In genomic region chr13:112870039-112870690, GRCm38 (mm10) we compare ENCODE assay signal across 22 mouse cellular contexts. TPM values are rescaled to one million over a fixed set of nuclear protein-coding genes. Genes with fewer than 3 reads are reported as not detected.
A peak's percentile ranks its signal among the peaks of the same experiment; 100 is the strongest.
DNase-seq lines count a peak whose midpoint lies in the region; ATAC-seq and TF ChIP-seq lines count a peak whose summit lies in the region.
"Had no signal": no experiment of that assay in that cellular context is flagged by ENCODE, and none has a peak within 500 bp of the region (broad histone marks: within the 10 kb centered on the region; RNA-seq: fewer than 3 reads in every experiment).

No protein-coding gene starts in this region.

- no peak for TF ChIP-seq CTCF in gastrocnemius, adult 2 months (IDR thresholded peaks at IDR 0.05)
- TF ChIP-seq CTCF in CH12.LX (conservative IDR thresholded peaks at IDR 0.05 in 1 of 2, IDR thresholded peaks at IDR 0.05 in 1 of 2; ENCODE audit: low read depth in 2 of 2, low read length in 2 of 2) = no peak

- no peaks in the 10 kb centered on the region for H3K27me3 ChIP-seq in kidney, embryonic 15.5 days
- no peaks in the 10 kb centered on the region for H3K27me3 ChIP-seq in CH12.LX (replicated peaks)
- H3K27me3 ChIP-seq: heart, embryonic 12.5 days; liver, embryonic 15.5 days; megakaryocyte, embryonic 14.5 days; midbrain, embryonic 12.5 days; neural tube, embryonic 13.5 days had no signal

- dilution Hi-C loops in CH12.LX (cut with MboI; ENCODE audit: extremely low pct_ligation_motif_present, extremely low pct_unique_long_range_greater_than_20kb, low sequenced_read_pairs) = no loop called here

- no peaks in the 10 kb centered on the region for H3K9me3 ChIP-seq in kidney, embryonic 15.5 days (replicated peaks)
- peaks cover 5% of the 10 kb centered on the region for H3K9me3 ChIP-seq in CH12.LX (replicated peaks; ENCODE audit: low read length)
- H3K9me3 ChIP-seq: heart, embryonic 12.5 days; liver, embryonic 15.5 days; megakaryocyte, embryonic 14.5 days; midbrain, embryonic 12.5 days; neural tube, embryonic 13.5 days had no signal

- no peak overlapping the region for H3K4me3 ChIP-seq in gastrocnemius, adult 2 months
- H3K4me3 ChIP-seq in kidney, embryonic 15.5 days (replicated peaks) = no peak overlapping the region
- no peak overlapping the region for H3K4me3 ChIP-seq in CH12.LX (replicated peaks in 1 of 3; ENCODE audit: low read depth in 2 of 3, low read length in 2 of 3, poor library complexity in 1 of 3)
- H3K4me3 ChIP-seq: heart, embryonic 12.5 days; liver, embryonic 15.5 days; megakaryocyte, embryonic 14.5 days; midbrain, embryonic 12.5 days; neural tube, embryonic 13.5 days had no signal

- 0 out of 2 replicates have a peak overlapping the region, but pooled peaks have one; percentile 40 for H3K27ac ChIP-seq in gastrocnemius, adult 2 months
- H3K27ac ChIP-seq in kidney, embryonic 15.5 days = peak overlapping the region; percentile 54
- peak overlapping the region; percentile 36 for H3K27ac ChIP-seq in CH12.LX (ENCODE audit: insufficient read depth, low read depth)
- H3K27ac ChIP-seq: hindbrain, embryonic 14.5 days; liver, embryonic 15.5 days; midbrain, embryonic 12.5 days; neural tube, embryonic 13.5 days had no signal

- no peak for DNase-seq in gastrocnemius, adult 2 months
- DNase-seq in gastrocnemius, postnatal 10 days = no peak
- no peak for DNase-seq in kidney, adult 8-10 months
- peak; percentile 83 for DNase-seq in CH12.LX (ENCODE audit: extremely low read depth)
- no peak for DNase-seq in lung, postnatal 10 days
- DNase-seq: adrenal gland, adult 8-10 months; cerebellum, adult 8-10 months; cerebellum, postnatal 25 days; kidney, postnatal 10 days; liver; lung, embryonic 14.5 days had no signal

- no peak for TF ChIP-seq POLR2A in CH12.LX (IDR thresholded peaks at IDR 0.05; ENCODE audit: low read depth, low read length)

- peaks cover 96% of the 10 kb centered on the region for H3K36me3 ChIP-seq in kidney, embryonic 15.5 days
- H3K36me3 ChIP-seq in CH12.LX (replicated peaks in 1 of 2; ENCODE audit: control insufficient read depth in 1 of 2, insufficient read depth in 1 of 2, low read length in 1 of 2) = peaks cover 73 to 96% of the 10 kb centered on the region in 2 experiments

- in situ Hi-C loops in CH12.LX (cut with MboI; ENCODE audit: low pct_ligation_motif_present, low pct_unique_long_range_greater_than_20kb, low sequenced_read_pairs) = loop anchor here (10.0 kb wide), 1 partner anchor 195 kb away; no protein-coding TSS in a partner anchor

- no peak; the same call in none of the 2 replicates for TF ChIP-seq RAD21 in CH12.LX (IDR thresholded peaks at IDR 0.05; ENCODE audit: low read depth, low read length)

- no peak for TF ChIP-seq EP300 in CH12.LX (IDR thresholded peaks at IDR 0.05; ENCODE audit: low read length)

- ATAC-seq in kidney, embryonic 15.5 days (replicated peaks; ENCODE audit: low FRiP score) = peak; percentile 87
- ATAC-seq in megakaryocyte progenitor cell, adult 5-6 weeks (replicated peaks; ENCODE audit: poor library complexity) = 0 out of 2 replicates have a peak, but pooled peaks have one; percentile 9
- ATAC-seq: activated CD4-positive, CD25-positive, alpha-beta regulatory T cell, adult 4 months; CD4-positive, CD25-positive, alpha-beta regulatory T cell, adult 4 months; forebrain, embryonic 14.5 days had no signal

- intact Hi-C loops in gastrocnemius, adult 2 months (cut with DNase I) = no loop called here

- H3K4me2 ChIP-seq in kidney, embryonic 15.5 days = no peak overlapping the region
- H3K4me2 ChIP-seq in CH12.LX (ENCODE audit: insufficient read depth, low read depth, poor library complexity, severe bottlenecking) = no peak overlapping the region
- H3K4me2 ChIP-seq: heart, embryonic 12.5 days; hindbrain, embryonic 14.5 days; liver, embryonic 15.5 days; lung, embryonic 14.5 days; midbrain, embryonic 12.5 days; neural tube, embryonic 13.5 days had no signal

- H3K79me2 ChIP-seq in CH12.LX (replicated peaks; ENCODE audit: control insufficient read depth, extremely low read depth, insufficient read depth, poor library complexity, severe bottlenecking) = no peaks in the 10 kb centered on the region

- 55% methylated on average over 11 of the region's 11 CpGs for WGBS in kidney, embryonic 15.5 days

- H3K9ac ChIP-seq in kidney, embryonic 15.5 days = no peak overlapping the region
- no peak overlapping the region for H3K9ac ChIP-seq in CH12.LX (ENCODE audit: insufficient read depth, low read depth)
- H3K9ac ChIP-seq: heart, embryonic 12.5 days; hindbrain, embryonic 14.5 days; liver, embryonic 15.5 days; lung, embryonic 14.5 days; midbrain, embryonic 12.5 days; neural tube, embryonic 13.5 days had no signal

- H3K4me1 ChIP-seq in kidney, embryonic 15.5 days = peaks cover 3% of the 10 kb centered on the region; the same call in 1 of the 2 replicates
- H3K4me1 ChIP-seq in CH12.LX (ENCODE audit: control insufficient read depth in 1 of 2, insufficient read depth in 2 of 2) = peaks cover 0 to 38% of the 10 kb centered on the region in 2 experiments; a peak in 2 of 4 replicates
- H3K4me1 ChIP-seq: heart, embryonic 12.5 days; megakaryocyte, embryonic 14.5 days; midbrain, embryonic 12.5 days; neural tube, embryonic 13.5 days had no signal

TF ChIP-seq in CH12.LX, 34 proteins besides CTCF, POLR2A, EP300 and RAD21:
- TF ChIP-seq ZMIZ1 (IDR thresholded peaks at IDR 0.05; ENCODE audit: low read depth, low read length) (no peak), ELF1 (IDR thresholded peaks at IDR 0.05; ENCODE audit: low read depth, low read length) (no peak), CHD2 (IDR thresholded peaks at IDR 0.05; ENCODE audit: low read length) (no peak), ETS1 (conservative IDR thresholded peaks at IDR 0.05; ENCODE audit: low read depth, low read length) (peak; percentile 26; the same call in 1 of the 2 replicates)

RNA-seq across cellular contexts. Expression of gene Mtrex, which starts 57.0 kb away (rescaled TPM):
- 10 to 100 TPM; 29.5 to 31.1 TPM for total RNA-seq in gastrocnemius, adult 2 months (2021)
- 10 to 100 TPM; 25.8 to 28.7 TPM for total RNA-seq in gastrocnemius, postnatal 10 days (2021)
- 75.2 and 78.2 TPM in 2 replicates for polyA plus RNA-seq in kidney, embryonic 15.5 days (2015; fragmentation: Nextera tagmentation; extraction: Ambion mirVana)
- 55.0 and 65.8 TPM in 2 replicates for total RNA-seq in CH12.LX (2012; rRNA removed)
- 62.0 and 63.9 TPM in 2 replicates for total RNA-seq in CH12.LX (2014; rRNA removed)
- 87.6 and 90.4 TPM in 2 replicates for polyA plus RNA-seq in CH12.LX (2012; ENCODE audit: insufficient read length, low read depth)
- total RNA-seq in megakaryocyte progenitor cell, adult 5-6 weeks (2015) = 77.2 and 85.6 TPM in 2 replicates
- 69.9 and 87.9 TPM in 2 replicates for total RNA-seq in megakaryocyte progenitor cell, adult 5-6 weeks (2017)

RNA-seq across cellular contexts. Expression of gene Dhx29, which starts 57.1 kb away (rescaled TPM):
- 10 to 100 TPM; 13.4 to 16.0 TPM for total RNA-seq in gastrocnemius, adult 2 months (2021)
- total RNA-seq in gastrocnemius, postnatal 10 days (2021) = 10 to 100 TPM; 12.3 to 12.4 TPM
- 20.7 and 25.0 TPM in 2 replicates for polyA plus RNA-seq in kidney, embryonic 15.5 days (2015; fragmentation: Nextera tagmentation; extraction: Ambion mirVana)
- total RNA-seq in CH12.LX (2012; rRNA removed) (13.0 and 19.9 TPM in 2 replicates), CH12.LX (2014; rRNA removed) (20.1 and 21.1 TPM in 2 replicates)
- polyA plus RNA-seq in CH12.LX (2012; ENCODE audit: insufficient read length, low read depth) = 25.1 and 25.8 TPM in 2 replicates
- total RNA-seq in megakaryocyte progenitor cell, adult 5-6 weeks (2015) = 16.7 and 22.3 TPM in 2 replicates
- total RNA-seq in megakaryocyte progenitor cell, adult 5-6 weeks (2017) = 27.2 and 29.8 TPM in 2 replicates
